Mouse (Mus musculus) testis, adult 2 months (tissue): ENCODE results near the gene Gltpd2. TPM values are rescaled to one million over a fixed set of nuclear protein-coding genes. Genes with fewer than 3 reads are reported as not detected.

ENCODE experiments used
- H3K27ac ChIP-seq: fragments of 200-500 bp; 2 replicates; pipeline ENCODE4 v1.5.1; 2012; ENCODE audit warnings: low read depth, low read length; ENCODE audit not compliant: control insufficient read depth, insufficient read depth
- H3K27me3 ChIP-seq: fragments of 200-500 bp; 2 replicates; pipeline ENCODE4 v1.6.1; 2012; ENCODE audit warnings: mild to moderate bottlenecking, low read length, moderate library complexity; ENCODE audit not compliant: control insufficient read depth, insufficient read depth
- H3K36me3 ChIP-seq: fragments of 200-500 bp; 2 replicates; pipeline ENCODE4 v1.6.1; 2012; ENCODE audit warnings: mild to moderate bottlenecking, low read length; ENCODE audit not compliant: control insufficient read depth, insufficient read depth
- H3K4me1 ChIP-seq: fragments of 200-500 bp; 2 replicates; pipeline ENCODE4 v1.6.1; 2012; ENCODE audit warnings: low read length; ENCODE audit not compliant: control insufficient read depth, insufficient read depth
- H3K4me3 ChIP-seq: fragments of 200-500 bp; 2 replicates; pipeline ENCODE4 v1.5.1; 2012; ENCODE audit warnings: low read depth, mild to moderate bottlenecking, low read length, moderate library complexity, mixed read lengths; ENCODE audit not compliant: control insufficient read depth
- CTCF ChIP-seq: fragments of 200-500 bp; IDR thresholded peaks from 2 replicates; pipeline ENCODE4 v1.5.1; 2012; ENCODE audit warnings: low read depth, mild to moderate bottlenecking, inconsistent platforms, low read length, moderate library complexity; ENCODE audit not compliant: control insufficient read depth, insufficient read depth, insufficient replicate concordance
- POLR2A ChIP-seq: fragments of 200-500 bp; IDR thresholded peaks from 2 replicates; pipeline ENCODE4 v1.6.1; 2012; ENCODE audit warnings: low read depth, mild to moderate bottlenecking, inconsistent platforms, low read length, moderate library complexity; ENCODE audit not compliant: control insufficient read depth
- polyA plus RNA-seq: library from polyadenylated mRNA; depleted of rRNA; stranded (reverse); fragments of >200 nt; gene quantifications from 2 replicates; pipeline ENCODE4 v1.2.3, GENCODE M21; 2012

Gltpd2 gene
- polyA plus RNA-seq, 1 experiment = not detected

GRCm38 (mm10) chr11:70532839-70533238, 13.8 kb downstream of the Gltpd2 start, which contains the start of gene Gm40193:
Gene Gm40193, minus strand, starts transcription at chr11:70532939.
- H3K4me3 ChIP-seq = no peak within 1 kb of the TSS
- H3K36me3 ChIP-seq = no peaks in the 10 kb centered on the region
- H3K27me3 ChIP-seq = no peaks in the 10 kb centered on the region
- no peaks in the 10 kb centered on the region for H3K4me1 ChIP-seq
- H3K27ac ChIP-seq = no peak within 1 kb of the TSS
- no peak for TF ChIP-seq POLR2A
- no peak for TF ChIP-seq CTCF

- no peak overlapping the region for H3K27ac ChIP-seq
- TF ChIP-seq POLR2A = no peak
- TF ChIP-seq CTCF = no peak
- no peaks in the 10 kb centered on the region for H3K36me3 ChIP-seq
- peaks cover 6% of the 10 kb centered on the region for H3K4me1 ChIP-seq
- peak overlapping the region; percentile 71 for H3K4me3 ChIP-seq
- no peaks in the 10 kb centered on the region for H3K27me3 ChIP-seq
These were observed 20.4 kb downstream of the Gltpd2 start for GRCm38 (mm10) chr11:70539423-70539822.

GRCm38 (mm10) chr11:70539877-70540587, 21.0 kb downstream of the Gltpd2 start, which contains the start of gene Pld2:
Gene Pld2, plus strand, starts transcription at chr11:70540064.
- peaks cover 6% of the 10 kb centered on the region for H3K4me1 ChIP-seq
- peak within 1 kb of the TSS; percentile 71 for H3K4me3 ChIP-seq
- no peaks in the 10 kb centered on the region for H3K36me3 ChIP-seq
- H3K27me3 ChIP-seq = no peaks in the 10 kb centered on the region
- TF ChIP-seq POLR2A (no peak), CTCF (peak; percentile 37; the same call in 1 of the 2 replicates)
- no peak within 1 kb of the TSS for H3K27ac ChIP-seq

GRCm38 (mm10) chr11:70540928-70541327, 21.9 kb downstream of the Gltpd2 start:
- H3K4me3 ChIP-seq = no peak overlapping the region
- H3K36me3 ChIP-seq = no peaks in the 10 kb centered on the region
- H3K27me3 ChIP-seq = no peaks in the 10 kb centered on the region
- H3K27ac ChIP-seq = no peak overlapping the region
- TF ChIP-seq CTCF (no peak), POLR2A (no peak)
- H3K4me1 ChIP-seq = peaks cover 6% of the 10 kb centered on the region

- TF ChIP-seq POLR2A (no peak), CTCF (no peak)
- H3K36me3 ChIP-seq = no peaks in the 10 kb centered on the region
- H3K4me3 ChIP-seq = no peak overlapping the region
- H3K27me3 ChIP-seq = no peaks in the 10 kb centered on the region
- H3K27ac ChIP-seq = no peak overlapping the region
- peaks cover 6% of the 10 kb centered on the region for H3K4me1 ChIP-seq
These were observed 22.4 kb downstream of the Gltpd2 start for GRCm38 (mm10) chr11:70541415-70541814.

GRCm38 (mm10) chr11:70544496-70544895, 25.5 kb downstream of the Gltpd2 start:
- no peak overlapping the region for H3K4me3 ChIP-seq
- no peaks in the 10 kb centered on the region for H3K27me3 ChIP-seq
- H3K4me1 ChIP-seq = peaks cover 6% of the 10 kb centered on the region
- no peak overlapping the region for H3K27ac ChIP-seq
- TF ChIP-seq POLR2A = no peak
- no peak for TF ChIP-seq CTCF
- no peaks in the 10 kb centered on the region for H3K36me3 ChIP-seq

- no peak overlapping the region for H3K4me3 ChIP-seq
- no peaks in the 10 kb centered on the region for H3K4me1 ChIP-seq
- TF ChIP-seq POLR2A = no peak
- no peak for TF ChIP-seq CTCF
- H3K27me3 ChIP-seq = no peaks in the 10 kb centered on the region
- H3K36me3 ChIP-seq = no peaks in the 10 kb centered on the region
- no peak overlapping the region for H3K27ac ChIP-seq
These were observed 32.5 kb downstream of the Gltpd2 start for GRCm38 (mm10) chr11:70551526-70551925.
